8 mouse cellular contexts compared by ENCODE assay signal in genomic region chr2:32646379-32647056, GRCm38 (mm10). TPM values are rescaled to one million over a fixed set of nuclear protein-coding genes. Genes with fewer than 3 reads are reported as not detected.
DNase-seq lines count a peak whose midpoint lies in the region; ATAC-seq lines count a peak whose summit lies in the region.

Eng (plus strand) TSS chr2:32646595.

- ATAC-seq in hindbrain, embryonic 13.5 days (ENCODE audit: low FRiP score) = no peak

- H3K4me3 ChIP-seq in hindbrain, embryonic 13.5 days = peak within 1 kb of the TSS; percentile 18
- H3K4me3 ChIP-seq in macrophage (ENCODE audit: inconsistent target) = peak within 1 kb of the TSS; percentile 42

- WGBS in hindbrain, embryonic 13.5 days = 55% methylated on average over 29 of the region's 31 CpGs
- WGBS in macrophage (ENCODE audit: missing documents) = 3% methylated on average over 31 of the region's 31 CpGs

- intact Hi-C loops in left cerebral cortex, postnatal 14 days (cut with DNase I) = no loop called here

- DNase-seq in urinary bladder, adult 2 months (ENCODE audit: low spot score) = no peak
- no peak for DNase-seq in urinary bladder, postnatal 10 days (ENCODE audit: low spot score)
- peak; percentile 55 to 66 for DNase-seq in gastrocnemius, adult 8-10 months (ENCODE audit: low spot score in 2 of 2)
- no peak for DNase-seq in left cerebral cortex, postnatal 14 days (ENCODE audit: low spot score in 2 of 2)
- DNase-seq in testis, postnatal 14 days (ENCODE audit: low spot score) = peak; percentile 24
- DNase-seq in c-Kit-positive CD71-positive TER-119-positive erythroid progenitor cells, embryonic 14.5 days (ENCODE audit: low spot score) = no peak

- no peaks in the 10 kb centered on the region for H3K36me3 ChIP-seq in hindbrain, embryonic 13.5 days
- no peaks in the 10 kb centered on the region for H3K36me3 ChIP-seq in macrophage (ENCODE audit: inconsistent target)

- peaks cover 6% of the 10 kb centered on the region; the same call in 1 of the 2 replicates for H3K79me2 ChIP-seq in macrophage (ENCODE audit: inconsistent target)

- H3K4me1 ChIP-seq in hindbrain, embryonic 13.5 days (replicated peaks) = peaks cover 13% of the 10 kb centered on the region

- H3K4me2 ChIP-seq in hindbrain, embryonic 13.5 days = peak within 1 kb of the TSS; percentile 19; the same call in 1 of the 2 replicates

- no peaks in the 10 kb centered on the region for H3K9me3 ChIP-seq in hindbrain, embryonic 13.5 days

- H3K9ac ChIP-seq in hindbrain, embryonic 13.5 days = peak within 1 kb of the TSS; percentile 35

- H3K27me3 ChIP-seq in hindbrain, embryonic 13.5 days = no peaks in the 10 kb centered on the region

- H3K27ac ChIP-seq in hindbrain, embryonic 13.5 days = peak within 1 kb of the TSS; percentile 23; the same call in 1 of the 2 replicates
- H3K27ac ChIP-seq in macrophage = peak within 1 kb of the TSS; percentile 51

RNA-seq across cellular contexts. Expression of gene Eng, which starts in this region (rescaled TPM):
- 59.8 and 73.9 TPM in 2 replicates for polyA plus RNA-seq in urinary bladder, adult 2 months (2012; rRNA removed)
- total RNA-seq in gastrocnemius, adult 8-10 months (2022) = 10 to 100 TPM; 17.4 to 26.6 (median 20.5) TPM
- 29.0 and 29.2 TPM in 2 replicates for polyA plus RNA-seq in hindbrain, embryonic 13.5 days (2015; fragmentation: Nextera tagmentation; extraction: Ambion mirVana)
- total RNA-seq in left cerebral cortex, postnatal 14 days (2021) = 10 to 100 TPM; 30.7 to 34.5 TPM
- total RNA-seq in macrophage (2018; cell fraction: chromatin; rRNA removed) = 10 to 100 TPM in 23 of 26 experiments, 1 to 10 TPM in 3; 8.2 to 69.9 (median 31.7) TPM
- total RNA-seq in macrophage (2018; cell fraction: cytosol; rRNA removed) = 10 to 100 TPM; 22.4 to 72.4 (median 40.7) TPM
- total RNA-seq in macrophage (2018; cell fraction: nucleus; rRNA removed) = 10 to 100 TPM; 17.2 to 81.3 (median 37.7) TPM
- polyA plus RNA-seq in macrophage (2018) = 25.0 to 28.5 TPM (median 26.4 TPM) in 3 replicates

Comparison
In these comparisons a context has a peak if more than half of its experiments do, and no peak if none do; other contexts are left out.
1. DNase-seq: peak in gastrocnemius, adult 8-10 months (2 of 2) and testis, postnatal 14 days (single experiment); none in urinary bladder, adult 2 months (single experiment), urinary bladder, postnatal 10 days (single experiment), left cerebral cortex, postnatal 14 days (0 of 2) and c-Kit-positive CD71-positive TER-119-positive erythroid progenitor cells, embryonic 14.5 days (single experiment).